Mouse (Mus musculus) spleen, postnatal 36 days (tissue): ENCODE measurements around the gene Pdss1.

Experiments
- DNase-seq, 2 experiments: peaks; one replicate each; pipeline ENCODE4 v3.0.0; 2022; ENCODE audit warnings: low spot score in 2 of 2, mixed read lengths in 1 of 2

The Pdss1 gene

DNA sequence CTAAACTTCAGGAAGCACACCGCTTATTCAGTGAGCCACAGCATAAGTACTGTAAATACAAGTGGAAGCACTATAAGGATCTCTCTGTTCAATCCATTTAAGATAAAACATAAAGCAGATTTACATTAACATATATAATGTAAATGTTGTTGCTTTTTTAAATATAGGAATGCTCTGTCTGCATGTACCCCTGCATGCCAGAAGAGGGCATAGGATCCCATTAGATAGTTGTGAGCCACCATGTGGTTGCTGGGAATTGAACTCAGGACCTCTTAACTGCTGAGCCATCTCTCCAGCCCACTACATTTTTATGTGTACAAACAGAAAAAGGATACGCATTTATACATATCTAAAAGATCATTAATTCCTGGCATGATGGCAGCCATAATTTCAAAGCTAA lies 66.4 kb downstream of the Pdss1 start:
- no peak for DNase-seq

DNA sequence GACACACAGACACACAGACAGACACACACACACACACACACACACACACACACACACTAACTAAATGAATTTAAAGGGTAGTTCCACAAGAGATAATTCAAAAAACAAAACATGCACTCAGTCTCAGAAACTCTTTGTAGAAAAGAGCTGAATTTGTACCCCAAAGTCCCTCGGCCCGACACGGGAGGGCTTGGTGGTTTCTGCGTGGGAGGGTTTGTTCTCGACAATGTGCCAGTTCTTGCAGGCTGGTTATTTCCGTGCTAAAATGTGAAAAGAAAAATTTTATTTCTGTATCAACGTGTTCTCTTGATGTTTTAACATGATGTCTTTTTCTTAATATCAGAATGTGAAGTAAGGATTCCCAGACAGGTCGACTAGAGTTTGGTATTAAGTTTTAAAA lies 66.9 kb downstream of the Pdss1 start:
- no peak for DNase-seq

DNA sequence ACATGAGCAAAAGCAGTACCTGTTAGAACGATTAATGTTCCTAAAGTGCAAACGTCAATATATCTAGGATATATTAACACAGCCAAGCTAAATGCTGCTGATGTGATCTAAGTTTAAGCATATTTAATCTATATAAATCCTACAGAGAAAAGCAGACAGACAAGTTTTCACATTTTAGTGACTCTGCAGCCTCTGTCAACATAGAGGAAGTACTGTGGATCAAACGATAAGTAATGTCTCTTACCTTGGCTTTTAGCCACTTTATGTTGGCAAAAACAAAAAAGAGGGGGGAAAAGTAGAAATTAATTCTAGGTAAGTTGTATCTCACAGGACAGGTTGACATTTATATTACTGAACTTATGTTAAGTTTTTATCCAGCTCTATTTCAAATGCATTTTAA lies 67.6 kb downstream of the Pdss1 start:
- DNase-seq, result no peak

DNA sequence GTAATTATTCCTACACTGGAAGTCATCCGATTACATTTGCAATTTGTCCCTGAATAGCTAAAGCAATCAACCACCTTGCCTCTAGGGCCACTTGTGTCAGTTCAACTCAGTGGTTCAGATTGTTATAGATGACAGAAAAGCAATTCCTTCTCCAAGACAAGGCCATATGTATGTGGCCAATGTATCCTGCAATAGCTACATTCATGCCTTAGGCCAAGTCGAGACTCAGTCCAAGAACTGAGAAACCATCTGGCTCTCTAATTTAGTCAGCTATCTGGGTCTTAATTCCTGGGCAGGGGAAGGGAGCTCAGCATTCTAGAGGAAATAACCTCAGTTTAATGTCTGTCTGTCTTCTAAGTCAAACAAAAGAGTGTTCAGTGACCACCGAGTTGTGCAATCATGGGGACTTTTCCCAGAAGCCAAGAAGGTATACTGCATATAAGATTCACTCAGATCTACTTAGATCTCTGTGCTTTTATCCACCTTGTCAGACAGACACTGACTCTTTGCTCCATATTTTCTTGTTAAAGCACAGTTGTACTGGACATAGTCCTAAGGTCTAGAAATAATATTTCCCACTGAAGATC lies 82.2 kb downstream of the Pdss1 start:
- no peak for DNase-seq

DNA sequence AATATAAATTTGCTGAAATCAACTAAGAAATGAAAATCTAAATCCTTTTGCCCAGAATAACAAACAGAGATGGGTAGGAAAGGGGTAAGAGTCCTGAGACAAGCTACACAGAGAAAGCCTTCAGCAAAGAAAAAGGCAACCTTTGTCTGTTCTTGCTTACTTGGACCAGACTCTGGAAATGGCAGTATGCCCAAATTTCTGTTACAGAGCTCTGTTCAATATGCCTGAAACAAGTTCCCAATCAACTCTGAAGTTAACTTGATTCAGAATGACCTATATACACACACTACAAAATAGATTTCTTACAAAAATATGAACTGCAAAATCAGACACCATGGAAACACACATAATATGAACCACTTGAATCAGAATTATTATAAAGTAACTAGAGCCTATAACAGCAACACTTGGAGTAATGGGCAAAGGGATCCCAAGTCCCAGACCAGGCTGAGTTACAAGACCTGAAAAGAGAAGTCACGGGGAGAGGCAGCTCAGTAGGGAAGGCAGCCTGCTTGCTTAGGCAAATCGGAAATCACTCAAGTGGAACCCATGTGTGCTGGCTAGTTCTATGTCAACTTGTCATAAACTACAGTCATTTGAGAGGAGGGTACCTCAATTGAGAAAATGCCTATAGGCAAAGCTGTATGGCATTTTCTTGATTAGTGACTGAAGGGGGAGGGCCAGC lies 90.8 kb downstream of the Pdss1 start:
- DNase-seq, result peak; percentile 42 to 45
